Mouse (Mus musculus) stomach, postnatal 0 days (tissue): Measurements from ENCODE around the gene Smbd1. TPM values are rescaled to one million over a fixed set of nuclear protein-coding genes. Genes with fewer than 3 reads are reported as not detected.

Experiments
- ATAC-seq: fragments of 200-750 bp; cut with Nextera tagmentation; 2 replicates; pipeline ENCODE4 v1.8.0; 2017; ENCODE audit not compliant: low FRiP score, low TSS enrichment
- DNase-seq: peaks from one replicate; pipeline ENCODE4 v3.0.0-alpha.2; 2016; ENCODE audit warnings: low spot score
- H3K27ac ChIP-seq: fragments of 300-500 bp; sonication (generic); replicated peaks from 2 replicates; pipeline ENCODE4 v1.5.1; 2014; ENCODE audit warnings: mild to moderate bottlenecking, control low read depth
- H3K27me3 ChIP-seq: fragments of 300-500 bp; sonication (generic); 2 replicates; pipeline ENCODE4 v1.6.1; 2014; ENCODE audit warnings: low read length; ENCODE audit not compliant: control insufficient read depth, insufficient read depth
- H3K36me3 ChIP-seq: fragments of 300-500 bp; sonication (generic); 2 replicates; pipeline ENCODE4 v1.6.1; 2014; ENCODE audit warnings: low read length, mixed read lengths; ENCODE audit not compliant: control insufficient read depth, insufficient read depth
- H3K4me1 ChIP-seq: fragments of 300-500 bp; sonication (generic); replicated peaks from 2 replicates; pipeline ENCODE4 v1.6.1; 2014; ENCODE audit warnings: antibody characterized with exemption; ENCODE audit not compliant: control insufficient read depth, insufficient read depth
- H3K4me2 ChIP-seq: fragments of 300-500 bp; sonication (generic); replicated peaks from 2 replicates; pipeline ENCODE4 v1.6.1; 2014; ENCODE audit warnings: low read depth, mild to moderate bottlenecking, control low read depth, moderate library complexity
- H3K4me3 ChIP-seq: fragments of 300-500 bp; sonication (generic); 2 replicates; pipeline ENCODE4 v1.5.1; 2014; ENCODE audit warnings: low read depth, low read length, control low read depth
- H3K9ac ChIP-seq: fragments of 300-500 bp; sonication (generic); 2 replicates; pipeline ENCODE4 v1.6.1; 2014; ENCODE audit warnings: mild to moderate bottlenecking, low read length, control low read depth, mixed read lengths
- H3K9me3 ChIP-seq: fragments of 300-500 bp; sonication (generic); 2 replicates; pipeline ENCODE4 v1.6.1; 2016; ENCODE audit warnings: low read length; ENCODE audit not compliant: control insufficient read depth
- CTCF ChIP-seq: IDR thresholded peaks from 2 replicates; pipeline ENCODE4 v1.5.1; 2016; ENCODE audit warnings: antibody characterized with exemption, low read depth, mild to moderate bottlenecking, moderate library complexity
- EP300 ChIP-seq: optimal IDR thresholded peaks from 2 replicates; pipeline ENCODE3; 2016; ENCODE audit warnings: antibody characterized with exemption
- WGBS: fragments of 180-500 bp; shearing (Covaris S2); extraction: QIAGEN DNeasy Blood & Tissue Kit; methylation state at CpG from one replicate; pipeline ENCODE4 v1.1.7; 2014; 5-methylcytosine and 5-hydroxymethylcytosine counted together
- polyA plus RNA-seq: library from polyadenylated mRNA; unstranded; fragments of >200 nt; fragmentation: Nextera tagmentation; extraction: Ambion mirVana; gene quantifications from 2 replicates; pipeline ENCODE4 v1.2.1, GENCODE M21; 2015

Smbd1 gene
- polyA plus RNA-seq, 1 experiment from 2014 or later = 0.19 TPM

DNA sequence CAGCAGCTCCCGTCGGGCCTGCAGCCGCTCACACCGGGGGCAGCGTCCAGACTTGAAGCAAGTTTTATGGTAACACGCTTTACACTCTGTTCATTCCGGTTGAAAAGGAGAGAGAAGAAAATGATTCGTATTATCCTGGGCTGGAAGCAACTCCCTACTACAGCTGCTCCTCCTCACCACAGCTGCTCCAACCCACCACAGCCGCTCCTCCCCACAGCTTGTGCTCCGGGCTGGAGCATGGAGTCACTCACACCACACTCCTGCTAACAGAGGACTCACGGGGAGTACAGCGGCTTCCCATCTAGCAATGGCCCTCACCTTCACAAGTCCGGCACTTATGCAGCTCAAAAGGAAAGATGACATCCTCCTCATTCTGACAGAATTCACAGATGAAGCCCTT, 13.8 kb upstream of the Smbd1 start:
- no peak overlapping the region for H3K27ac ChIP-seq
- no peaks in the 10 kb centered on the region for H3K27me3 ChIP-seq
- no peak for ATAC-seq
- no peak for DNase-seq
- no peak overlapping the region for H3K9ac ChIP-seq
- H3K4me2 ChIP-seq = no peak overlapping the region
- H3K9me3 ChIP-seq = no peaks in the 10 kb centered on the region
- peaks cover 24% of the 10 kb centered on the region for H3K36me3 ChIP-seq
- no peak overlapping the region for H3K4me3 ChIP-seq
- peaks cover 4% of the 10 kb centered on the region; the same call in 1 of the 2 replicates for H3K4me1 ChIP-seq
- 92% methylated on average over 13 of the region's 13 CpGs for WGBS
- TF ChIP-seq EP300 (no peak), CTCF (no peak)

DNA sequence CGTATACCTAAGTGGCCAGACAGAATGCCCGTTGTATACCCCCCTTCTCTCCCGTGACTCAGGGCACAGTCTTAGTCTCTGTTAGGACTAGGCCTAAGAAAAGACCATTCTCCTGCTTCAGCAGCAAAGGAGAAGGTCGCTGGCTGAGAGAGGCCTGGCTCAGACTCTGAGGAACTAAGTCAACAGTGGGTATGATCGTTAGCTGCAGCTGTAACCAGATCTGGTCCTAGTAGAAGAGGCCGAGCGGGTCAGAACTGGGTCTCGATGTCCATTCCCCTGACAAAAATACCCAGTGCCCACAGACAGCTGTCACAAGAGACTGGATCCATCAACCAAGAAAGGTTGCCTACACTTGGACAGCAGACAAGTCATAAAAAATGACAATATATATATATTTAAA, 13.2 kb upstream of the Smbd1 start:
- ATAC-seq (no peak), DNase-seq (no peak)
- H3K4me1 ChIP-seq = peaks cover 4% of the 10 kb centered on the region; the same call in 1 of the 2 replicates
- no peak overlapping the region for H3K4me2 ChIP-seq
- no peak overlapping the region for H3K27ac ChIP-seq
- H3K27me3 ChIP-seq = no peaks in the 10 kb centered on the region
- H3K36me3 ChIP-seq = peaks cover 22% of the 10 kb centered on the region
- no peak overlapping the region for H3K9ac ChIP-seq
- no peak for TF ChIP-seq EP300
- TF ChIP-seq CTCF = no peak
- no peak overlapping the region for H3K4me3 ChIP-seq
- no peaks in the 10 kb centered on the region for H3K9me3 ChIP-seq
- 85% methylated on average over 8 of the region's 8 CpGs for WGBS

DNA sequence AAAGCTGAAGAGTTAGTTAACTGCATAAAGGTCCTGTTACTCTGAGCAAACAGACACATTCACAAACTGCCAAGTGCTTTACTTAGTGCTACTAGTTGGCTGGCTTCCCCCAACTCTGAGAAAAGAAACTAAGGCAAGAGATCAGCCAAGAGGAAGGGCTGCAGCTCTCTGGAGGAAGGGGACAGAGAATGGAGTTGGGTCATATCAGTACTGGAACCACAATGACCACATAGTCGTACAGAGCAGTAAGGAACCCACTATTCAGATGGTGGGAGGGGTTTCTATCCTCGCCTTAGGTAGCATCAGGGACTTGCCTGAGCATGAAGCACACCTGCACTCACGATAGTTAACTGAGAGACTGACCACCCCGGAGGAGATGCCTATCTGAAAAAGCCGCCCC, 12.6 kb upstream of the Smbd1 start:
- no peaks in the 10 kb centered on the region for H3K27me3 ChIP-seq
- peaks cover 22% of the 10 kb centered on the region for H3K36me3 ChIP-seq
- peaks cover 4% of the 10 kb centered on the region; the same call in 1 of the 2 replicates for H3K4me1 ChIP-seq
- H3K27ac ChIP-seq = no peak overlapping the region
- no peak overlapping the region for H3K4me2 ChIP-seq
- ATAC-seq = no peak
- no peak overlapping the region for H3K4me3 ChIP-seq
- DNase-seq = no peak
- 68% methylated on average over 5 of the region's 5 CpGs for WGBS
- H3K9me3 ChIP-seq = no peaks in the 10 kb centered on the region
- no peak overlapping the region for H3K9ac ChIP-seq
- no peak for TF ChIP-seq EP300
- TF ChIP-seq CTCF = no peak

DNA sequence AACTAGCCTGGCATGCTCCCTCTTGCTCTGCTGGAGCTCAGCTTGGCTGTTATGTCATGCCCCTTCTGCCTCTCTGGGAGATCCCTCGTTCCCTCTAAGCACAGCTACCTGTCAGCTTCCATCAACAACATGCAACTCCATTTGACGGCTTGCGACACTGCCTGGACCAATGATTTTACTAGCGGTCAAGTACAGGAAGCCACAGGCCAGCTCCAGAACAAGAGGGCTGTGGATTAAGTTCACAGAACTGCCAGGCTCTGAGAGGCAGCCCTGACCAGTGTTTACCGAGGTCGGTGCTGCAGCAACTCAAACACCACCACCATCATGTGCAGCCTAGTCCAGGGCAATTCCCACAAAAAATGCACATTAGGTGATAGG, 12.2 kb upstream of the Smbd1 start:
- Histone ChIP-seq H3K9ac (no peak overlapping the region), H3K4me1 (peaks cover 4% of the 10 kb centered on the region; the same call in 1 of the 2 replicates), H3K27me3 (no peaks in the 10 kb centered on the region), H3K36me3 (peaks cover 17% of the 10 kb centered on the region), H3K9me3 (no peaks in the 10 kb centered on the region), H3K4me3 (no peak overlapping the region), H3K27ac (peak overlapping the region; percentile 49), H3K4me2 (no peak overlapping the region)
- no peak for TF ChIP-seq CTCF
- no peak for TF ChIP-seq EP300
- ATAC-seq = peak; percentile 30; the same call in 1 of the 2 replicates
- no peak for DNase-seq
- WGBS = 55% methylated on average over 6 of the region's 6 CpGs

DNA sequence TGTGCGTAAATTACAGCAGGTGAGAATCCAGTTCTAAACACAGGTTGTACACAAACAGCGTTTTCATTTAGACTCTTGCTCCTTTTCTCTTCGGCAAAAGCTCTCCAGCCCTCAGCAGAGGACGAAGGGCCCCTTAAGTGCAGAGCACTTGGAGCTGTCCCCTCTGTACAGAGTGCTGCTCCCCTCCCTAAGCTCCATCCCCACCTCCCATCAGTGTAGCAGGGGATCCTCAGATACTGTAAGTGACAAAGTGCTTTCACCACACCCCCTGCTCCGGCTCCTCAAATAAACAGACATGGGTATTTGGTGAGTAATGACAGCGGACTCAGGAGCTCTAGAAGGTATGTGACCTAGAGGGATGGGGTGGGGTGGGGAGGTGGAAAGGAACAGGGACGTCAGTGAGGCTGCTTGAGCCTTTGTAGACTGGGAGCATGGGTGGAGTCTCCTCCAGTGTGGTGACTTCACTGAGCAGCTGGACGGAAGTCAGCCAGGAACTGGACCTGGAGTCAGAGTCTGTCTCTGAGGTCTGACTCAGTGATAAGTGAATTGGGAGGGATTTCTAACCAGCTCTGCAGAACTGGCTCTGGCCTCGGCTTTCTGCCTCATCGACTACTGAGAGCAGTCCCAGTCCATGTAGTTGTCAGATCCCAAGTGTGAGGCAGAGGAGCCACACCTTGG, 11.6 kb upstream of the Smbd1 start:
- Histone ChIP-seq H3K27me3 (no peaks in the 10 kb centered on the region), H3K9me3 (no peaks in the 10 kb centered on the region), H3K4me3 (no peak overlapping the region), H3K4me2 (no peak overlapping the region), H3K27ac (peak overlapping the region; percentile 49), H3K9ac (no peak overlapping the region), H3K36me3 (peaks cover 17% of the 10 kb centered on the region), H3K4me1 (peaks cover 4% of the 10 kb centered on the region; the same call in 1 of the 2 replicates)
- TF ChIP-seq EP300 (no peak), CTCF (no peak)
- 32% methylated on average over 10 of the region's 10 CpGs for WGBS
- DNase-seq (peak; percentile 78), ATAC-seq (peak; percentile 95)

DNA sequence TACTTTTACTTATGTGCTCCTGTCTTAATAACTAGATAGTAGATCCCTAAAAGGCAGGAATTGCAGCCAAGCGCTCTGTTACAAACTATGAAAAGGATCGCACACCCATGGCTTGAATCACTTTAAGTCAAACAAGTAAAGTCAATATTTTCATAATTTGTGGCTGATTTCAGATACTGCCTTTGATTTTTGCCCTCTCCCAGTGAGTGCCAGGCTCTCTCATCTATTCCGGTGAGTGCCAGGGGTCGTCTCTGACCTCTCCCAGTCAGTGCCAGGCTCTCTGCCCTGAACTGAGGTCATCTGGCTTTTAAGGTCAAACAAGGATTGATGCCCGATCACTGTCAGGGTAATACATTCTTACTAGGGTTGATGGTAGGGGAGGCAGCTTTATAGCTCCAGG, 8.2 kb upstream of the Smbd1 start:
- no peak for DNase-seq
- no peak for ATAC-seq
- no peak for TF ChIP-seq CTCF
- TF ChIP-seq EP300 = no peak
- Histone ChIP-seq H3K4me1 (peaks cover 4% of the 10 kb centered on the region; the same call in 1 of the 2 replicates), H3K4me3 (no peak overlapping the region), H3K36me3 (peaks cover 2% of the 10 kb centered on the region; the same call in 1 of the 2 replicates), H3K27ac (no peak overlapping the region), H3K9ac (no peak overlapping the region), H3K27me3 (no peaks in the 10 kb centered on the region), H3K9me3 (no peaks in the 10 kb centered on the region), H3K4me2 (no peak overlapping the region)
- 58% methylated on average over 5 of the region's 5 CpGs for WGBS
